Mouse (Mus musculus) hindbrain, embryonic 12.5 days (tissue): Measurements from ENCODE around the gene Uox. TPM values are rescaled to one million over a fixed set of nuclear protein-coding genes. Genes with fewer than 3 reads are reported as not detected.

Experiments
- ATAC-seq: fragments of 200-750 bp; cut with Nextera tagmentation; 2 replicates; pipeline ENCODE4 v1.8.0; 2017; ENCODE audit warnings: moderate TSS enrichment; ENCODE audit not compliant: low FRiP score
- H3K27ac ChIP-seq: fragments of 300-500 bp; sonication (generic); 2 replicates; pipeline ENCODE4 v1.5.1; 2016; ENCODE audit warnings: mild to moderate bottlenecking
- H3K27me3 ChIP-seq: fragments of 300-500 bp; sonication (generic); 2 replicates; pipeline ENCODE4 v1.6.1; 2016; ENCODE audit warnings: mild to moderate bottlenecking
- H3K36me3 ChIP-seq: fragments of 300-500 bp; sonication (generic); 2 replicates; pipeline ENCODE4 v1.6.1; 2016; ENCODE audit warnings: mild to moderate bottlenecking
- H3K4me1 ChIP-seq: fragments of 300-500 bp; sonication (generic); 2 replicates; pipeline ENCODE4 v1.6.1; 2016
- H3K4me2 ChIP-seq: fragments of 300-500 bp; sonication (generic); replicated peaks from 2 replicates; pipeline ENCODE4 v1.6.1; 2016; ENCODE audit warnings: mild to moderate bottlenecking
- H3K4me3 ChIP-seq: fragments of 300-500 bp; sonication (generic); 2 replicates; pipeline ENCODE4 v1.5.1; 2016; ENCODE audit warnings: mild to moderate bottlenecking
- H3K9ac ChIP-seq: fragments of 300-500 bp; sonication (generic); 2 replicates; pipeline ENCODE4 v1.6.1; 2016; ENCODE audit warnings: mild to moderate bottlenecking, moderate library complexity
- H3K9me3 ChIP-seq: fragments of 300-500 bp; sonication (generic); replicated peaks from 2 replicates; pipeline ENCODE4 v1.6.1; 2016; ENCODE audit warnings: mild to moderate bottlenecking
- WGBS: fragments of 180-500 bp; shearing (Covaris S2); methylation state at CpG from one replicate; pipeline ENCODE4 v1.1.7; 2016; 5-methylcytosine and 5-hydroxymethylcytosine counted together
- polyA plus RNA-seq: library from polyadenylated mRNA; unstranded; fragments of >200 nt; fragmentation: Nextera tagmentation; extraction: Ambion mirVana; gene quantifications from 2 replicates; pipeline ENCODE4 v1.2.1, GENCODE M21; 2016

Uox gene
- polyA plus RNA-seq, 1 experiment from 2014 or later = not detected

DNA sequence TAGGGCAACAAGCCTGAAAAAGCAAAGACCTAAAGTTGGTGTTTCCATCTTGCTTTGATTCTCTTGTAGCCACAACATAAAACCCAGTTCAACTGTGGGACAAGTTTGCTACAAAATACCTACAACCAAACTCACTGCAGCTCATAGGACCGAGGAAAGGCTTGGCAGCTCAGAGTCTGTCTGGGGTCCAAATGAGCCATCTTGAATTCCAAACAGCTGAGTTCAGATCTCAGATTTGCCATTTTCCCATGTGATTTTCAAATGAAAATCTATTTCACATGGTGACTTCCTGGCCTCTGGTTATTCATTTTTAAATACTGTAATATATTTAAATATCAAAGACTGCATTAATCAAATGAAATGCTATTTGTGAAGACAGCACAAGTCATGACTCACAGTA, 104.9 kb downstream of the Uox start:
- WGBS = 88% methylated on average over 1 of the region's 1 CpGs

DNA sequence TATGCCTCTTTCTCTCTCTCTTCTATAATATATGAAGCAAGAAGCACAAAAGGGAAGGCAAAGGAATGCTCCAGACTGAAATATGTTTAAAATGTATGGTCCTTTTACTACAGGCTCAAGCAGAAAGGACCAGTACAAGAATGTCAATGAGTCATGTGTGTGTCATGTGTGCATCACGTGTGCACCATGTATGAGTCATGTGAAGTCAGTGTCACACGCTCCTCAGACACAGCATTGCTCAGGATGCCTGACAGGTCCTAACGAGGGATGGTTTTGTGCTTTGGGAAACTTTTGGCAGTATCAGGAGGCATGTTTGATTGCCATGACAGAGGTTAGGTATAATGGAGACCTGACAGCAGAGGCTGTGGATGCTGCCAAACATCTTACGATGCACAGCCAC, 106.0 kb downstream of the Uox start:
- no peak for ATAC-seq
- Histone ChIP-seq H3K4me1 (no peaks in the 10 kb centered on the region), H3K27me3 (no peaks in the 10 kb centered on the region), H3K27ac (no peak overlapping the region), H3K9me3 (no peaks in the 10 kb centered on the region), H3K9ac (no peak overlapping the region), H3K4me2 (no peak overlapping the region), H3K4me3 (no peak overlapping the region), H3K36me3 (no peaks in the 10 kb centered on the region)
- WGBS = 94% methylated on average over 4 of the region's 4 CpGs

More for the DNA sequence above, 104.9 kb downstream of the Uox start:
- Histone ChIP-seq H3K4me1 (no peaks in the 10 kb centered on the region), H3K27ac (no peak overlapping the region), H3K9me3 (no peaks in the 10 kb centered on the region), H3K9ac (no peak overlapping the region), H3K27me3 (no peaks in the 10 kb centered on the region), H3K4me2 (no peak overlapping the region), H3K36me3 (no peaks in the 10 kb centered on the region), H3K4me3 (no peak overlapping the region)
- ATAC-seq = no peak

DNA sequence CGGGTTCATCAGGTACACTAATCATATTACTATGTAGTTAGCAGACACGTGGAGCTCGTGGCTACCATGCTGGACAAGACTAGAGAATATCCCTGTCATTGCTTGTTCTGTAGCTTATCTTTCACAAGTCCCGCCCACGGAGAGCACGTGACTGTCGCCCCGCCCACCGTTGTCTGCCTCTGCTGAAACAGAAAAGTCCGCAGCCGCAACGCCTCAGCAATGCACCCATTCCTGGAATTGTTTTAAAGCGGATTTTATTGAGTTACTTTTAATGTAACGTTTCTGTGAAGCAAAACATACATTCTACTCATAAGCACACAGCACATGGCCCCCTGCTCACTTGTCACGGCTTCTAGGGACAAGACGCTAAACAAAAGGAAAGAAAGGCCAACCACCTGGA, 109.4 kb downstream of the Uox start:
- Histone ChIP-seq H3K4me3 (no peak overlapping the region), H3K9ac (no peak overlapping the region), H3K4me2 (no peak overlapping the region), H3K36me3 (no peaks in the 10 kb centered on the region), H3K27me3 (peaks cover 7% of the 10 kb centered on the region), H3K27ac (no peak overlapping the region), H3K4me1 (peaks cover 3% of the 10 kb centered on the region; the same call in 1 of the 2 replicates), H3K9me3 (no peaks in the 10 kb centered on the region)
- WGBS = 93% methylated on average over 16 of the region's 16 CpGs
- ATAC-seq = no peak

DNA sequence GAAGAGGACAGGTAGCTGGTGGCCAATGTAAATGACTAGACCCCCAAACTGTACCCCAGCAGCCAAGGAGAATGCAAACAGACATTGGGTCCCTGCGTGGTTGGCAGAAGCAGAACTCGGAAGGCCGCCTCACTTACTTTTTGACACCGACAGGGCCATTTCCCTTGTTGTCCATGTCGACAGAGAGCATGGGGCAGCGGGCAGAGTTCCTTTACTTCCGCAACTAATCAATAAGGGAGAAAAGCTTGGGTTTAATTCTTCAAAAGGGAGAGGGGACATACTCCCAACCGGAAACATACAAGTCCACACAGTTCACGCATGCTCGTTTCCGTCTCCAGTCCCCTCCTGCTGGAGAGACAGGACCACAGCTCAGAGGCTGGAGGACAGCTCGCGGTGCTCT, 110.4 kb downstream of the Uox start:
- 92% methylated on average over 13 of the region's 13 CpGs for WGBS
- Histone ChIP-seq H3K4me3 (no peak overlapping the region), H3K9me3 (no peaks in the 10 kb centered on the region), H3K36me3 (no peaks in the 10 kb centered on the region), H3K27ac (no peak overlapping the region), H3K27me3 (peaks cover 10% of the 10 kb centered on the region), H3K4me2 (no peak overlapping the region), H3K9ac (no peak overlapping the region), H3K4me1 (peaks cover 5% of the 10 kb centered on the region; the same call in 1 of the 2 replicates)
- ATAC-seq = no peak

DNA sequence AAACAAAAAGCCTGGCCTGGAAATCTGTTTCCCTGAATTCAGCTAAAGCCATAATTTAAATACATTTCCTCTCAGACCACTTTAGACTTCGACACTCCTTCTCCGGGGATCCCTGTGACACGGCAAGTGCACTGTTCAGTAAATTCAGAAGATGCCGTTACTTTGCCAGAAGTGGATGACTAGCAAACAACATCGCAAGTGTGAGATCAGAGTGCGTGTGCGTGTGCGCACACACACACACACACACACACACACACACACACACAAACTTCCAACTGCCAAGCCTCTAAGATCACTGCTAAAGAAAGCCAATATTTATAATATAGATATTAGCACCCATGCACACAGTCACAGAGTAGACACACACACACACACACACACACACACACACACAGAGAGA, 111.5 kb downstream of the Uox start:
- H3K4me1 ChIP-seq = peaks cover 5% of the 10 kb centered on the region; the same call in 1 of the 2 replicates
- no peak overlapping the region for H3K4me3 ChIP-seq
- peaks cover 14% of the 10 kb centered on the region for H3K27me3 ChIP-seq
- no peak overlapping the region for H3K4me2 ChIP-seq
- no peak overlapping the region for H3K9ac ChIP-seq
- WGBS = 89% methylated on average over 8 of the region's 8 CpGs
- no peaks in the 10 kb centered on the region for H3K36me3 ChIP-seq
- no peaks in the 10 kb centered on the region for H3K9me3 ChIP-seq
- no peak overlapping the region for H3K27ac ChIP-seq
- ATAC-seq = no peak

Other genes with a start within 250 kb of the Uox start
- gene Ssx2ip, start 165.8 kb upstream of the Uox start, polyA plus RNA-seq = 20.9 and 25.5 TPM in 2 replicates
- gene Ctbs, start 120.6 kb upstream of the Uox start, polyA plus RNA-seq = 6.9 and 7.5 TPM in 2 replicates
- 6.8 and 8.7 TPM in 2 replicates for gene Spata1, start 70.7 kb upstream of the Uox start, polyA plus RNA-seq
- gene Gng5, start 70.6 kb upstream of the Uox start, polyA plus RNA-seq = 727 and 828 TPM in 2 replicates
- 55.3 and 61.5 TPM in 2 replicates for gene Rpf1, start 49.0 kb upstream of the Uox start, polyA plus RNA-seq
- gene Dnase2b, start 45.2 kb downstream of the Uox start, polyA plus RNA-seq = not detected in 2 replicates
- gene 4930503B20Rik, start 80.9 kb downstream of the Uox start, polyA plus RNA-seq = not detected in 2 replicates
- 0.79 and 1.2 TPM in 2 replicates for gene Samd13, start 115.2 kb downstream of the Uox start, polyA plus RNA-seq
- gene Prkacb, start 242.6 kb downstream of the Uox start, polyA plus RNA-seq = 102 and 112 TPM in 2 replicates